Mouse (Mus musculus) activated CD4-positive, CD25-positive, alpha-beta regulatory T cell (primary cell): ENCODE data around the gene Stk39. TPM values are rescaled to one million over a fixed set of nuclear protein-coding genes. Genes with fewer than 3 reads are reported as not detected.

ENCODE experiments used
- polyA plus RNA-seq, 2 experiments: library from polyadenylated mRNA; unstranded; fragments of 100-300 nt; shearing (Covaris generic); gene quantifications; one replicate each; pipeline ENCODE4 v1.2.1; 2017

Stk39 gene
- 10 to 100 TPM; 41.9 to 62.7 TPM for polyA plus RNA-seq

DNA sequence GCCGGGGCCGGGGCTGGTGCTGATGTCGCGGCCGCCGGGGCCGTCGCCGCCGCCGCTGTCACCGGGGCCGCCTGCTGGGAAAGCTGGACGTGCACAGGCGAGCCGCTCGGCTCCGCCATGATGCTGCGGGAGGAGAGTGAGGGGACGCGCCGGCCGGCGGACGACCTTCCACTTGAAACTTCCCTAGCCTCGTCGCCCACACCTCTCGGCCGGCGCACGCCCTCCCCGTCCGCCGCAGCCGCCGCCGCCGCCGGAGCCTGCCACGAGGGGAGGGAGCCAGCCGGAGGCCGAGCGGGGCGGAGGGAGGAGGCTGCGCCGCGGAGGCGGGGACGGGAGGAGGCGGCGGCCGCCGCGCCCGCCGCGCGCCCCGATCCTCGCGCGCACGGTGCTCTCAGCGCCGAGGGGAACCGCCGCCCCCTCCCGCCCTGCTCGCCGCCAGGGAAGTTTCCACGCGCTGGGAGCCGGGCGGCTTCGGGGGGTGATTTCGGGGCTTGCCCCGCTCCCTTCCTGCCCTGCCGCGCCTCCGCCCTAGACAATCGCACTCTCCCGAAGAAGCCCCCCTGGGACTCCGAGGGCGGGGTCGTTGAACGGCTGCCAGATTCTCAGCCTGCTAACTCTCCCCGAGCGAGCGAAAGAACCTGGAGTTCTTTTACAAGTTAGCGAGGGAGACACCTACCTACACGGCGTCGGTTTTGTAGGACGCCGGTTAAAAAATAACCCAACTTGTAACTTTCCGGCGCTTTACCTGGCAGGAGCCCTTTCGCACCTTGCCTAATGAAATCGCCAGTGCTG, at the start of gene Stk39:
TSS of gene Stk39 (minus strand) at position 510 of the 792 bp plus-strand sequence.

Other genes starting within 250 kb of the Stk39 start
- gene 4933409G03Rik, start 110.1 kb upstream of the Stk39 start, polyA plus RNA-seq: not detected
- gene 4932414N04Rik, start 184.2 kb upstream of the Stk39 start, polyA plus RNA-seq: under 1 TPM in 1 of 2 experiments, not detected in 1; 0.06 TPM